Mouse (Mus musculus) c-Kit-positive CD71-positive TER-119-negative erythroid progenitor cells, embryonic 14.5 days (primary cell): Measurements from ENCODE around the gene Col25a1.

Source experiments
- DNase-seq: peaks from one replicate; pipeline ENCODE4 v3.0.0-alpha.2; 2013; ENCODE audit warnings: low read depth

The Col25a1 gene

DNA sequence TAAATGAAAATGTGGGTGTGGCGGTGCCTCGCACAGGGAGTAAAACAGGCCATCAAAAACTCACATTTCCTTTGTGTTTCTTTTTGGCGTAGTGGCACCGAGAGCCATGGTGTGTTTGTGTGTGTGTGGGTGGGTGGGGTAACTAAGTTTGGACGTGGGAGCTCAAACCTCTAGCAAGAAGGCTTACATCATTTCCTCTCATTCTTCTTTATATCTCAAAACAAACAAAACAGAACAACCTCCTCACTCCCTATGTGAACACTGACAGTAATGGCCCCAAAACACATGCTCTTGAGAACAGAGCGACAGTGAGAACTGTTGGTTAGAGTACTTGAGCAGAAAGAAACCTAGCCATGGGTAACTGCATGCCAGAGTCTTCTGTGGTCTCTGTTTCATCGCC lies 121.1 kb downstream of the Col25a1 start:
- no peak for DNase-seq

GRCm38 (mm10) chr3:130256059-130256458 lies 124.8 kb downstream of the Col25a1 start:
- no peak for DNase-seq

DNA sequence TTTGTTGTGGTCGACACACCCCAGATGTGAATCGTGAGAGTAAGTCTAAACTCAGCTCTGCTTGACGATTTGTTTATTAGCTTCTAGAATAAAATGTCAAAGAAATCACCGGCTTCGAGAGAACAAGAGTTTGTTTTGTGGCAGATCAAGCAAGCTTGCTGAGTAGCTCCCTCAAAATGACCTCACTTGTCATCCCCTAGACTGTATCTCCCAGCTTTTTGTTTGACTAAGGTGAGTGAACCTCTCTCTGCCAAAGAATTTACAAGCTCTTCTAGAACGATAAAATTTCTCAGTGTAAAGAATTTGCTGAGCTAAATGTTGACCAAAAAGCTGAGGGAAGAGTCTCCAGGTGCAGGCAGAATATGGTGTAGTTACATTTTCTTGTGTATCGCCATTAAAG lies 125.3 kb downstream of the Col25a1 start:
- DNase-seq: no peak

GRCm38 (mm10) chr3:130259670-130260069 lies 128.4 kb downstream of the Col25a1 start:
- no peak for DNase-seq

DNA sequence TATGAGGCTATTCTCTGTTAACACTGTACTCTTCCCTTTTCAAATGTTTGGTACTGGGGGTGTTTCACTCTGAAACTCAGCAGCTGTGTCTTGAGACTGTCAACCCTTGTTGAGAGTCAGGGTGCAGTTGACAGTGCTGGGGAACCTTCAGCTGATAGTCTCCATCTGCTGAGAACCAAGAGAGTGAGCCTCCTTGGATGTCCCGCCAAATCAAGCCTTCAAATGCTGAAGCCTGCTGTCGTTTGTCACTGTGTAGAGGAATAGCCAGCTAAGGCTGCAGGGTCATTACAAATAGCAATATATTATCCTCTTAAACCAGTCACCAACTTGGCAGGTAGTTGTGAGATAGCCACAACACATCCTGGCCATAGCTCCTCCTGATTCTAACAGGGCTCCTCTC lies 129.0 kb downstream of the Col25a1 start:
- no peak for DNase-seq

- no peak for DNase-seq
Measured at GRCm38 (mm10) chr3:130265104-130265503, 133.8 kb downstream of the Col25a1 start.

- DNase-seq: no peak
Measured at GRCm38 (mm10) chr3:130270509-130270908, 139.2 kb downstream of the Col25a1 start.

- no peak for DNase-seq
Measured at GRCm38 (mm10) chr3:130273949-130274348, 142.6 kb downstream of the Col25a1 start.

GRCm38 (mm10) chr3:130278298-130279050 lies 147.2 kb downstream of the Col25a1 start:
- DNase-seq: no peak

GRCm38 (mm10) chr3:130283011-130283760 lies 151.9 kb downstream of the Col25a1 start:
- no peak for DNase-seq

GRCm38 (mm10) chr3:130288102-130288501 lies 156.8 kb downstream of the Col25a1 start:
- no peak for DNase-seq

DNA sequence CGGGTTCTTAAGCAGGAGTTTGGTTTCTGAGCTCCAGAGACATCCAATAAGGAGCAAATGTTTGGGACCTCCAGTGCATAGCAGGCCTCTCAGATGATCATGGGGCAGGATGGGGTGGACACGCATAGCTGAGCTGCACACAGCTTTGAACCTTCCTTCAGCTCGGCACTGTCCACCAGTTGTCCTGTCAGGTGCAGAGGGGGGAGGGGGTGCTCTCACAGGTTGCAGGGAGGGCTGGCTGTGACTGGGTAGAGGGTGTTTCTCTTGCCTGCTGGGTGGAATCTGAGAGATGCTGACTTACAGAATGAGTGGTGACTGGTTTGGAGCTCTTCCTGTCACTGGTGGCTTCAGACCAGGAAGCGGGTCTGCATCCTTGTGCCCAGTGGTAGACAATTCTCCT lies 157.5 kb downstream of the Col25a1 start:
- no peak for DNase-seq

GRCm38 (mm10) chr3:130289220-130289619 lies 157.9 kb downstream of the Col25a1 start:
- no peak for DNase-seq

DNA sequence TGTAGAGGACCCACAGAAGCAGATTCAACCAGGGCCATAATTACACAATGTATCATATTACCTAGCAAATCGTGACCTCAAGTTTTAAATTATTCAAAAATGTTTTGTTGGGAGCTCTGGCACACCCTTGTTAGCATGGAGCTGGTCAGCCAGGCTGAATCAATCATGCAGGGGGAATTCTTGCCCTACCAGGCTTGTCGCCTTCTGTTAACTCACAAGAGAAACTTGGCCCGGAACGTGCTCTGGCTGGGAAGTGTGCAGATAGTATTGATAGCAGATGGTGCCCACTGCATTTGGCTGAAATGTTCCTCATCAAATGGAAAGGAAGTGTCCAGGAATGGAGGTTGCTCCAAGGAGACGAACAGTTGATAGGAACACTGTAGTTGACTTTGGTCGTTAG lies 158.9 kb downstream of the Col25a1 start:
- DNase-seq: no peak

DNA sequence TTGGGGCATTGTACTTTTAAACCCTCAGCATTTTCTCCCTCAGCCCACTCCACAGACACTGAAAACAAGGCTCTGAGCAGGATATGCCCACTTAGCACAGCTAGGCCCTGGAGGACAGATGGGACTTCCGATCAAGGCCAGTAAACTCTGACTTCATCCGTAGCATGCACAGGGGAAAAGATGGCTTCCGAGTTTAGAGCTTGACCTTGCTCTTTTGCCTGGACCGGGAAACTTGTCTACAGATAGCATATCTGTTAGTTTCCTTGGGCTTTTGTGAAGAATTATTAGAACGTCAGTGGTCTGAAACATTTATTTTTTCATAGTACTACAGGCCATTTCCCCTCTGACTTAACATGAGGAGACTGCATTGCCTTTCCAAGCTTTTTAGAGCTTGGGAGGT lies 159.4 kb downstream of the Col25a1 start:
- no peak for DNase-seq

DNA sequence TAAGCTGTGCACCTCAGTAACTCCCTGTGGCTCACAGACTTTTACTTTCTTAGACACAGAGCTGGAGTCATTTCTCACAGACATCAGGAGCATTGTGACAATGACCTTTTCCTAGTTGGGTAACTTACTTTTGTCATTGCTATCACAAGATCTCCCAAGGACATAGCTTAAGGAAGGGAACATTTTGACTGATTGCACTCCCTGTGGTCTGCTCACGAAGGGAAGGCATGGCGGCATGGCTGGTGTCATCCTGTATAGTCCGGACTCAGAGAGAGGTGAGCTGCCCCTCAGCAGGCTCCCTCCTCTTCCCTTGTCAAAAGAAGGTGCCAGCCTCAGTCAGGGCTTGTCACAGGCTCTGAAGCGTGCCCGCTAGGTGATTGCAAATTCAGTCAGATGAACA lies 160.6 kb downstream of the Col25a1 start:
- DNase-seq: no peak

DNA sequence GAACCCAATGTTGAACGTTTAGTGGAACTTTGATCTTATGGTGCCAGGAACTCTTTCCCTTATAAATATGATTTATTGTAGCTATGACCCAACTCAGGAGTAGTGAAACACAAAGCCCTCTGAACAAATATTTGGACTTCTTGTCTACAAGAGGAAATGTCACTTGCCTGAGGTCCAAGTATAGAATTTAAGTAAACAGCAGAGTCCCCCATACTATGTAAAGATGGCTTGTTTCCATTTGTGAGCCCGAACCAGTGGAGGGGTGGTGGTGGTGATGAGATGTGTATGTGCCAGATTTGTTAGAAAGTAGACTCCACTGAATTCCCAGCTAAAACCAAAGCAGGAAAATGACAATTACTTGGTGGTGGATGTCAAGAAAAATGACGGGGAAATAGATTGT lies 169.2 kb downstream of the Col25a1 start:
- DNase-seq: no peak

- DNase-seq: no peak
Measured at GRCm38 (mm10) chr3:130303597-130303996, 172.3 kb downstream of the Col25a1 start.

DNA sequence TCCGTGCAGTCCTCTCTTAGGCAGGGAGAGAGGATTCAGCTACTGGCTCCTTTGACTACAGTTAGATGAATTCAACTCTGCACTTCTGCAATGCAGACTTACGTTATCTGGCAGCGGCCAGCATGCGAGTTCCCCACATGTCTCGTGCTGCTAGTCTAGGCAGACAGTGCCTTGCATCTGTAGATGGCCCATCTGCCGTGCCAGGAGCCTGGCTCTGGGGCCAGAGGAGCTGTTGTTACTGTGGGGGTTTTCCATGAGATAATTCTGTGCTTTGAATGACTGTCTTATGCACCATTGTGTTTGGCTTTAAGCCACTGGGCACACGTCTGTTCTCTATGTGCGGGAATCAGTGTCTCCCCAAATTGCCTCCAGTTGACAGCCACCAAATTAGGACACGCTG lies 173.5 kb downstream of the Col25a1 start:
- DNase-seq: no peak

DNA sequence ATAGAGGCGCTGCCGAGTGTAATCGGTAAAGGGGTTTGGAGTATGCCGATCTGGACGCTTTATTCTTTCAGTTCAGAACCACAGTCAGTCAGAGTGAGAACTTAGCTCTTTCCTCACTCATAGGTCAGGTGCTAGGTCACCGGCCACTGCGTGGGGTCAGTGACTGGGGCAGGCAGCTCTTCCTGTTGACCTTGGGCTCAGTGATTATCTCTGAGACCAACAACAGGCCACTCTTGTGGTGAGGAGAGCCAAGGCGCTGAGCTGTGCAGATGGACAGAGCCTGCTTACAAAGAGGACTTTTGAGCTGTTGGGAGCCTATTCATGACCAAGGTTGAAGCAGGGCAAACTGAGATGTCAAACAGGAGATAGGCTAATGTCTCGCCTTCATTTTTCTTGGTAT lies 174.4 kb downstream of the Col25a1 start:
- DNase-seq: no peak

DNA sequence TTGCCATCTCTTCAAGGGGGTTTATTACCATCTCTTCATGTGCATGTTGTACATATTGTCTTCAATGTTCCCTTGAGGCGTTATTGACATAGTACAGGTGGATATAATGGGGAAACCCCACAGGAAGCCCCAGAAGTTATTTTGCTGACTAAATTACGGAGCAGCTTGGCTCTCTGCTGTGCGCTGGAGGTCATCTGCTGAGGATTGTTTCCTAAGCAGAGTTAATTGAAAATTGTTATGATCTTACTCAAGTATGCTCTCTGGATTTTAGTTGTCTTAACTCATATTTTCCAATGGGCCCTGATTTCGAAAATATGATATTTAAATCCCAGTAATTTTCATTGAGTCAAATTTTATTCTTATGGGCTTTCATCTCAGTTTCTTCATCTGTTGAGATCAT lies 178.0 kb downstream of the Col25a1 start:
- no peak for DNase-seq

DNA sequence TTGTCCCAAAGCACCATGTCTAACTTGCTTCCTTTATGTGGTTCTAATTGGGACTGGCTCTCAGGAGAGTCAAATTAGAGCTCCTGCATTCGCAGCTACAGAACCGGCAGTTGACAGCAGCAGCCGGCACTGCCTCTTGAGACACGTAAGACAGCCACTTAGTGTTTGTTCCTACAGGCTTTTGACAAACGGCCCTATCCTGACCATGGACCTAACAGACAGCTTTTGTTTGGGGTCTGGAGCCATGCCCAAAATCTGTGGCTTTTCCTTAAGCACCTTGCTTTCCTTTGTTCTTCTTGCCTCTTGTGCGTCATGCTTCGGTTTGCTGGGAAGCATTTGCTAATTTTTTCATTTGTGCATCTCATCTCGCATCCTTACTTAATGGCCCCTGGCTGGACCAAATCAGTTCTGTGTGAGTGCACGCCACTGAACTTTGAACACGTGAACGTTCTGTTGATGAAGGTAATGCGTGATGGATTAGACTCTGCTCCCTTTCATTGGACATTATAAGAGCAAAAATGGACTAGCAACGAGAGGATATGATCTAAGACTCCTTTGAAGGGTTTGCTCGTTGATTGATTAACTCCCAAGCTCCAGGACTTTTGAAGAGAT lies 179.5 kb downstream of the Col25a1 start:
- DNase-seq: no peak

DNA sequence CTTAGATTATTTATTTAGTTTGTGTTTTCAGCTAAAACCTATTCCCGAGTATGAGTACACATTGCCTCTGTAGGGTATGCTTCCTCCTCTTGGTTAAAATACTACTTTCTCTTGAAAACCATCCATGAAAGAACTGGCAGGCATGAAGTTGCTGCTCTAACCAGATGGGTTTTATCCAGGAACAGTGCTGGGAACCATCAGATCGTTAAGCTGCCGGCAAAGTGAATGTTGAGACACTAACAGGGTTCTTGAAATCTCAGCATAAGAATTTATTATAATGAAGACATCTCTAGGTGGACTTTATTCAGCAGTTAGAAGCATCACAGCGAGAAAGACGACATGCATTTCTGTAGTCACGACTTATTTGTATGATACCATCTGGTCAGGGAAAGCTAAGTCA lies 181.9 kb downstream of the Col25a1 start:
- no peak for DNase-seq
